Mouse (Mus musculus) G1E (cell line): Measurements from ENCODE around the gene Gm9837.

Experiments
- CTCF ChIP-seq: IDR thresholded peaks from 2 replicates; pipeline ENCODE4 v1.5.1; 2012; ENCODE audit warnings: low read depth, low read length, inconsistent platforms, mixed read lengths
- GATA1 ChIP-seq: IDR thresholded peaks from 2 replicates; pipeline ENCODE4 v1.6.1; 2012; ENCODE audit warnings: borderline replicate concordance, low read length, inconsistent platforms, mixed read lengths
- GATA2 ChIP-seq: IDR thresholded peaks from 2 replicates; pipeline ENCODE4 v1.6.1; 2012; ENCODE audit warnings: low read depth, low read length, inconsistent platforms, borderline replicate concordance
- POLR2AphosphoS5 ChIP-seq: IDR thresholded peaks from 2 replicates; pipeline ENCODE4 v1.6.1; 2012; ENCODE audit warnings: low read depth, low read length, inconsistent platforms; ENCODE audit not compliant: insufficient replicate concordance
- TAL1 ChIP-seq: conservative IDR thresholded peaks from 2 replicates; pipeline ENCODE4 v1.6.1; 2012; ENCODE audit warnings: low read depth, low read length, inconsistent platforms, mixed read lengths

- TF ChIP-seq CTCF (no peak), POLR2AphosphoS5 (no peak), TAL1 (no peak), GATA1 (no peak), GATA2 (no peak)
Measured at GRCm38 (mm10) chr11:53507098-53507805, 37.0 kb upstream of the Gm9837 start.
